Mouse (Mus musculus) embryo, embryonic 9.5 days (tissue): ENCODE measurements at regions not wholly inside any gene's neighbourhood (a gene's known extent, or its start where the extent isn't known, plus 50 kb on each side); places are given as distances from the start of the nearest gene placed in this dataset.
"Not testable (repeated sequence)": the region's sequence is repeated elsewhere in the genome, so short reads cannot be mapped to it uniquely, and the experiment has no call there.

Experiments
- DNase-seq: peaks from one replicate; pipeline ENCODE4 v3.0.0-alpha.2; 2017; ENCODE audit errors: extremely low spot score

DNA sequence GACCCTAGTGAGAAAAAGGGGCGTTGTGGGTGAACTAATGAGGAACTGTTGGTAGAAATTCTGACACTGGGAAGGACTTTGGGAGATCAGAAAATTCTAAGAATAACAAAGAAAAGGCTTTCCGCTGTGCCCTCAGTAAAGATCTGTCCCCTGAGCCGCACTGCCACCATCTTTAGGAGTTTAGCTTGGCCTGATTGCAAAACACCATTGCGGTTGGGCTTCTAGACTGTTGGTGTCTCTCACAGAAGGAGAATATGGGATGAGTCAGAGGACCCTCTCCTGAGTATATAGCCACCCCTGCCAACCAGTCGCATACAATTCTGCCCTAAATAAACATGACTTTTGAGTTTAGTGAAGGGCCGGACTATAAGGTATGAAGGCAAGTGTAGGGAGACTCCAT, 147.5 kb upstream of the Nrip1 start:
- no peak for DNase-seq

- DNase-seq = no peak
Observed at GRCm38 (mm10) chr16:76520643-76520993, 147.0 kb upstream of the Nrip1 start.

DNA sequence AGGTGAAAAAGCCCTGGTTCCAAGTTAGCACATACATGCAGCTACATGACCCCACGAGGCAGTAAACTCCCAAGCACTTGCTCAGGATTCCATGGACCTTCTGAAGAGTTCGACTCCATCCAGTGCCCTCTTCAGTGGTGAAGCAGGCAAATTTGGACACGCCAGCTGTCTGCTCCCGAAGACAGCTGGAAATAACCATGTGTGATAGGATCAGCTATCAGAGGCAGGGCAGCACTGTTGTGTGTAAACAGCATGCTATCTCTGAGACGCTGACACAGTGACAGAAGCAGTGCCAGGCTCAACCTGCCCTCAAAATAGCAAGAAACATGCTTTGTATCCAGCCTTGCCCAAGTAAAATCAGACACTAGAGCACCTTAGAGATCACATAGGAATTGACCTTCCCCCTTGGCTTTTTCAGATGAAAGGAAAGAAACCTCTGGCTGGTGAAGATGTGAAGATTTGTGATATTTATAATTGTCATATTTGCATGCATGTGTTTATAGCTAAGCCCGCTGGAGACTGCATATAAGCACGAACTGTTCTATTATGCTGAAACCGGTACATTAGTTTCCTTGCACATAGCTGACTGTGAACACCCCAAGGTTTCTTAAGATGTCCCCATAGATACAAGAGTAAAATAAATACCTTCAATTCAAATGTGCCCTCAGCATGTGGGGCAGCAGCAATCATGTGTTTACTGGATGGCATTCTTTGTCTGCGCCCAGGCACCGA, 146.4 kb upstream of the Nrip1 start:
- no peak for DNase-seq

GRCm38 (mm10) chr16:76510861-76511260, 137.2 kb upstream of the Nrip1 start:
- DNase-seq = no peak

DNA sequence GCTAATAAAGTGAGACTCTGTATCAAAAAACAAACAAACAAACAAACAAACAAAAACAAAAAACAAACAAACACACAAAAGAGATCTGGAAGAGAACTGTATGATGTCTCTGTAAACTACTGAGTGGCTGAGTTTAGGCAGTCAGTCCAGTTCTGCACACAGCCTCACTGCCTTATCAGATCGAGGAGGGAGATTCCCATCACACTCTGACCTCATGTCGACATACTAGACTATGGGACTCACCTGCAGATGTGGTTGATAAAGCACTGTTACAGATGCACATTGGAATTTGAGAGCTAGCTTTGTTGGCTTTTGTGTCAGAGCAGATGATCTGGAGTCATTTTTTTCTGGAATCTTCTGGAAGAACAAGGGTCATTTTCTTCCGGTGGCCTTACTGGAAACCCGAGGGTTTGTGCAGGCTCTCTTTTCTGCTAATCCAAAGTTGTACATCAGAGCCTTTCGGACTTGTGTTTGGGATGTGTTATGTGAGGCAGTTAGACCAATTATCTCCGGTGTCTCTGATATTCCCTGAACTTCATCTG, 135.6 kb upstream of the Nrip1 start:
- no peak for DNase-seq

DNA sequence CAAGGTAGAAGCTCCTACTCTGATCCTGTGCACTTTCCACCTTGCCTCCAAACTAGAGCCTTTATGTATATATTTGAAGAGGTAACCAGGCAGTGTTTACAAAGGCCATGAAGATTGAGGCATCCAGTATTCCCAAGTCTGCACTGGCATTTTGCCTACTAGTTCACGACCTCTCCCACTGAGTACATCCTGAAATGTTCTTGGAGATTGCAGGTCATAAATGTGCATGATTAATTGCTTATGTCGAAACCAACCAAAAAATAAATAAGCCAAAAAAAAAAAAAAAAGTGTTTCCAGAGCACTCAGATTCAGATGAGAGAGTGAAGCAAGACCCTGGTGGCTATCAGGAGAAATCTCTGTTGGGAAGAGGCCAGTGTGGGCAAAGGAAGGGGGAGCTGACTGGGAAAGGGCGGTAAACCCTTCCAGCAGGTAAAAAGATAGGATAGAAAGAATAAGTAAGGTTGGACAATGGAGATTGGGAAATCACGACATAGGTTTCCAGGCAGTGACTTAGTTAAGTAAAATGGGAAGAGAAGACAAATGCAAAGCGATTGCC, 133.6 kb upstream of the Nrip1 start:
- no peak for DNase-seq

GRCm38 (mm10) chr16:76506240-76506639, 132.6 kb upstream of the Nrip1 start:
- DNase-seq = no peak

DNA sequence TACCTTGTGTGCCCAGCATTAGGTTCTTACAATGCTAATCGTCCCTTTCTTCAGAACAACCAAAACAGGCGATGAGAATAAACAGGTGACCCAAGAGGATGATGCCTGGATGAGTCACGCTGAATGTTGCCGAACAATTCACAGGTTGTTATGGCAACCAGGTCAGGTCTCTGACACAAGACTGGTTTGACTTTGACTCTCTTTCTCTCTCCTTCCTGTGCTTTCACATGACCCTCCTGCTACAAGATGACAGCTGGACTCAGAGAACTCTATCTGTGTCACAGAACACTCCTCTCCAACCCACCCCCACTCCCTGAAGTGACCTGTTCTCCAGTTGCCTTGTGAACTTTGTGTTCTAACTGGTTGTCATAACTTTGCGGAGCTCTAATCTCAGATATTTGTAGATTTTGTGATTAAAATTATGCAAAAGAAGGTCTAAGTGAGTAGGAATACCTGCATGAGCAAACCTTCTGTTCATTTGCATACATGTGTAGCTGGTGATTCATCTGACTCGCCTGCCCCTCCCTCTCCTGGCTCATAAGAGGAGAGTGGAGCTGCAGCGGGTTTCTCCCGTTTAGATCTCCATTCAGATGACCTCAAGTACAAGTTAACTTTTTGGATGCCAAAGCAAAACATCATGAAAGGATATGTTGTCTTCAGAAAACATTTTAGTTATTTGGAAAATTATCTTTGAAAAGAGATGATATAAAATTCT, 126.2 kb upstream of the Nrip1 start:
- DNase-seq = no peak

- no peak for DNase-seq
Observed at GRCm38 (mm10) chr16:76498233-76498632, 124.6 kb upstream of the Nrip1 start.

DNA sequence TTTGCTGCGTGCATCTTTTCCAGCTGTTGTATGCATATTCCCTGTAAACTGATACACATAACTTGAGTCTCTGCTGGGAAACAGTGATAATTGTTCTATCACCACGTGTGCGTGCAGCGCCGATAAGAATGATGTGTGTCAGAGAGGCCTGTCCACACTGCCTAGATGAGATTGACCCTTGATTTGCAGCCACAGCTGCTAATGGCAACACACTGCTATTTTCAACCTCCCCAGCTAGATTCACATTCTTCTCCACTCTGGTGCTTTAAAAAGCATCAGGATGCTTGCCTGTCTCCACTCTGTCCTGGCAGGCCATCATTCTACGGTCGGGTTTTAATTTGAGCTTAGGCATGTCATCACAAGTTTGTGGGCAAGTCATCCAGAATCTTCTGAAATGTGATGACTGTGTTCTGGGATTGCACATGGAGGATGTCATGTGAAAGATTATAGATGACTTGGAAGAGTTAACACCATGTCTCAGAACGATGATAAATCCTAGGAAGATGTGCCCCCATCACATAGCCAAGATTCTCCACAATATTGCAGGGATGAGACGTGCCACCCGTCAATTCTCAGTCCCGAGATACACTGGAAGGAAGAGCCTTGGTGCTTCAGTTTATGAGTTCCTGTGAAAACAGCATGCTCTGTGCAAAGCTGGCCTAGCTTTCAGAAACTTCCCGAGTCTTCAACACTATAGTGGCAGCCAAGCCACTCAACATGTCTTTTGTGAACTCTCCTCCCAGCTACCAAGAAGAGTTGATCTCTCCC, 123.6 kb upstream of the Nrip1 start:
- DNase-seq = no peak

- DNase-seq = no peak
Observed at GRCm38 (mm10) chr16:76483419-76483818, 109.8 kb upstream of the Nrip1 start.

GRCm38 (mm10) chr16:76481966-76482365, 108.3 kb upstream of the Nrip1 start:
- DNase-seq = no peak

DNA sequence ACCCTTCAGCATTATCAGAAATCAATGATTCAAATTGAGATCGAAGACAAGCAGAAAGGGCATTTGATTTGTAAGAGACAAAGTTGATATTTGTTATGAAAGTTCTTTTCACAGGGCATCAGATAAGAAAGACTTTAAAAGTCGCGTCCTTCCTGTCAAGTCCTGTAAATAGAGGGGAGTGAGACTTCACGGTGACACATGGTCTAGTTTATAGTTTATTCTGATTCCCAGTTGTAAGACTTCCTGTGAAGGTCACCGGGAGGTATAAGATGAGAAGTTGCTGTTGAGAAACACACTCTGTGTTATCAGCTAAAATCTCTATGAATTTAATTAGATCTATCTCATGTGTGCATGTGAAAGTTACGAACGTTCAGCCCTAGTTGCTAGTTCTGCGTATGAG, 103.8 kb upstream of the Nrip1 start:
- no peak for DNase-seq

- no peak for DNase-seq
Observed at GRCm38 (mm10) chr16:76474481-76474880, 100.9 kb upstream of the Nrip1 start.

DNA sequence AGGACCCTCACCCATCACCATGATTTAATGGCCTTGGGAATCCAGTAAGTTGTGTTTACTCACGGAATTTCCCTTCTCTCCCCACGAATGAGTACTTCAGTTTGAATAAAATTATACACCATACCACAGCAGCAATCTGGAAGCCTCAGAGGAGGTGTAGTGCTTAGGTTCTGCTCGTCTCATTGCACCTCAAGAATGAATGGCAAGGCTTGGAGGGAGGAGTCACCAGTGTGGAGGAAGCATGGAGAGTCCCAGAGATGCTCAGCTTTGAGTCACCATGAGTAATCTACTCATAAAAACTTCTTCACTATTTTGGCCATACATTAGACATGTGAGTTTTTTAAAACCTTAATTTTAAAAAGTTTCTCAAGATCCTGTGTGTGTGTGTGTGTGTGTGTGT, 98.8 kb upstream of the Nrip1 start:
- DNase-seq = no peak

DNA sequence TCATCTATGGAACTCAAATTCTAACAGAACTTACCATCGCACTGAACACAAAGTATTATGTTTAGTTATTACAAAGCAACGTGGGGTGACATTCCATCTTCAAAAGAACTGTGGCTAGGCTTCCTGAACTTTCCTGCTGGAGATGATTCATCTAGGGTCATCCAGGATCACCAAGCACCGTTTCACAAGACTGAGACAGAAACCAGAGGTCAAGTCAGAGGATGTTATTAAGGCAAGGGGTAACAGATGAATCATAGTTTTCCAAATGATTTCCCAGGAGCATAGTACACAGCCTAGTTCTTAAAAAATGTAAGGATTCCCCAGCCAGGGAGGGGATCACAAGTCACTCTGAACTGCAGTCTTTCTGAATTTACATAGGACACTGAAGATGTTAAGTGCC, 97.5 kb upstream of the Nrip1 start:
- DNase-seq = no peak

GRCm38 (mm10) chr16:76459521-76459920, 85.9 kb upstream of the Nrip1 start:
- DNase-seq = no peak

DNA sequence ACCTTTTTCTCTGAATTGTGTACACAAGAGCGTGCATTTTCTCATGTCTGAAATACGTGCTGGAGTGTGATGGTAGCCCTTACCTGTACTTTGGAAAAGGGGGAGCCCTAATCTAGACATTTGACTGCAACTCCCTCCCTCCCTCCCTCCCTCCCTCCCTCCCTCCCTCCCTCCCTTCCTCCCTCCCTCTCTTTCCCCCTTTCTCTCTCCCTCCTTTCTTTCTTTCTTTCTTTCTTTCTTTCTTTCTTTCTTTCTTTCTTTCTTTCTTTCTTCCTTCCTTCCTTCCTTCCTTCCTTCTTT, 82.6 kb upstream of the Nrip1 start:
- not testable (repeated sequence) for DNase-seq

- no peak for DNase-seq
Observed at GRCm38 (mm10) chr16:76455499-76456299, 82.1 kb upstream of the Nrip1 start.

DNA sequence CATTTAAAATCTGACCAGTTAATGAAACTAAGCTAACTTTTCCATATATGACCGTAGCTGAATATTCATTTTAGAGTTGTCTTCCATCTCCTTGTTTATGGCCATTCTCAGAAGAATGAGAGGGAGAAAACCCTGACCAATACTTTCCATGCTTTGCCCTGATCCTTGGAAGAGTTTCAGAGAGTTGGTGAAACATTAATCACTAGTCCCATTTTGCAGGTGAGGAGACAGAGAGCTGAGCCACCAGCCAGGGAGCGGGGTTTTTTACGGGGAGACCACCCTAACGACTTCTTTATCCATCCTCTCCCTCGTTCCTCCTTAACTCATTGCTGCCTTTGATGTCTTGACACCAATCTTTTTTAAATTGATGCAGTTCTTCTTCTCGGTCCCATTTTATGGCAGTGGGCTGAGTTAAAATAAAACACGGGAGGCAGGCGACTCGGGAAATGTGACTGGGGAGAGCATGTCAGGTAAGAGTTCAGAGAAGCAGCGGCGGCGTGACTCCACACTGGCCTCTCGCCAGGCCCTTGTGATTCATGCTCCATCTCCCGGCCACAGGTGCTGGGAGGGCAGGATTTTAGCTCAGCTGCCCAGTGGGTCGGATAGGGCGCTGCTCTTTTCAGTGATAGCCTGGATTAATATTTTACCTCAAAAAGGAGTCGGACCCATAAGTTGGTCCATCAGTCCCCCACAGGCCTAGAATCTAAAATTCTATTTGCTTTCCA, 81.3 kb upstream of the Nrip1 start:
- DNase-seq = no peak
